Mouse (Mus musculus): ENCODE measurements around the gene Cul9. TPM values are rescaled to one million over a fixed set of nuclear protein-coding genes. Genes with fewer than 3 reads are reported as not detected.

Gene Cul9
- total RNA-seq, 4 experiments from 2014 or later: 22.7 to 28.0 (median 24.9) TPM

- DNase-seq (ENCODE audit: low spot score): no peak
These were observed 7.3 kb upstream of the Cul9 start for GRCm38 (mm10) chr17:46553469-46553868.

GRCm38 (mm10) chr17:46552841-46553423 is 6.7 kb upstream of the Cul9 start:
- peak; percentile 96 for DNase-seq (ENCODE audit: low spot score)

GRCm38 (mm10) chr17:46552151-46552550 is 6.0 kb upstream of the Cul9 start:
- DNase-seq (ENCODE audit: low spot score): no peak

- DNase-seq (ENCODE audit: low spot score): peak; percentile 32
These were observed 5.2 kb upstream of the Cul9 start for GRCm38 (mm10) chr17:46551369-46551768.

GRCm38 (mm10) chr17:46550904-46551303 is 4.7 kb upstream of the Cul9 start:
- no peak for DNase-seq (ENCODE audit: low spot score)

GRCm38 (mm10) chr17:46549642-46550041 is 3.5 kb upstream of the Cul9 start:
- no peak for DNase-seq (ENCODE audit: low spot score)

- DNase-seq (ENCODE audit: low spot score): no peak
These were observed 3.0 kb upstream of the Cul9 start for GRCm38 (mm10) chr17:46549193-46549592.

GRCm38 (mm10) chr17:46548741-46549140 is 2.6 kb upstream of the Cul9 start:
- DNase-seq (ENCODE audit: low spot score): no peak

GRCm38 (mm10) chr17:46547923-46548322 is 1.7 kb upstream of the Cul9 start:
- DNase-seq (ENCODE audit: low spot score): no peak

- no peak for DNase-seq (ENCODE audit: low spot score)
These were observed 807 bp upstream of the Cul9 start for GRCm38 (mm10) chr17:46546995-46547394.

- DNase-seq (ENCODE audit: low spot score): no peak
These were observed 403 bp upstream of the Cul9 start for GRCm38 (mm10) chr17:46546591-46546990.

- no peak for DNase-seq (ENCODE audit: low spot score)
These were observed 2.5 kb downstream of the Cul9 start for GRCm38 (mm10) chr17:46543661-46544060.

GRCm38 (mm10) chr17:46525579-46526307 is 20.4 kb downstream of the Cul9 start:
- peak; percentile 52 for DNase-seq (ENCODE audit: low spot score)

- no peak for DNase-seq (ENCODE audit: low spot score)
These were observed 21.1 kb downstream of the Cul9 start for GRCm38 (mm10) chr17:46525065-46525464.

GRCm38 (mm10) chr17:46521963-46522668 is 24.1 kb downstream of the Cul9 start:
- no peak for DNase-seq (ENCODE audit: low spot score)

GRCm38 (mm10) chr17:46521174-46521573 is 25.0 kb downstream of the Cul9 start:
- DNase-seq (ENCODE audit: low spot score): no peak

GRCm38 (mm10) chr17:46520385-46520979 is 25.7 kb downstream of the Cul9 start:
- DNase-seq (ENCODE audit: low spot score): no peak

GRCm38 (mm10) chr17:46519971-46520370 is 26.2 kb downstream of the Cul9 start:
- DNase-seq (ENCODE audit: low spot score): no peak

- DNase-seq (ENCODE audit: low spot score): no peak
These were observed 32.9 kb downstream of the Cul9 start for GRCm38 (mm10) chr17:46513329-46513728.

- no peak for DNase-seq (ENCODE audit: low spot score)
These were observed 35.0 kb downstream of the Cul9 start for GRCm38 (mm10) chr17:46511059-46511710.

GRCm38 (mm10) chr17:46505617-46506016 is 40.6 kb downstream of the Cul9 start:
- DNase-seq (ENCODE audit: low spot score): peak; percentile 27

All from heart, adult 8-10 months (tissue).